Mouse (Mus musculus) liver, embryonic 15.5 days (tissue): ENCODE measurements around the gene Zfp287. TPM values are rescaled to one million over a fixed set of nuclear protein-coding genes. Genes with fewer than 3 reads are reported as not detected.

ENCODE experiments used
- ATAC-seq: fragments of 200-750 bp; cut with Nextera tagmentation; 2 replicates; pipeline ENCODE4 v1.8.0; 2017; ENCODE audit warnings: moderate number of reproducible peaks, mild to moderate bottlenecking, moderate library complexity; ENCODE audit not compliant: insufficient read depth
- H3K27ac ChIP-seq: fragments of 300-500 bp; sonication (generic); replicated peaks from 2 replicates; pipeline ENCODE4 v1.5.1; 2015; ENCODE audit warnings: mild to moderate bottlenecking, inconsistent platforms
- H3K27me3 ChIP-seq: fragments of 300-500 bp; sonication (generic); 2 replicates; pipeline ENCODE4 v1.6.1; 2015; ENCODE audit warnings: mild to moderate bottlenecking, inconsistent platforms
- H3K36me3 ChIP-seq: fragments of 300-500 bp; sonication (generic); replicated peaks from 2 replicates; pipeline ENCODE4 v1.6.1; 2015; ENCODE audit warnings: moderate library complexity, mild to moderate bottlenecking, inconsistent platforms
- H3K4me1 ChIP-seq: fragments of 300-500 bp; sonication (generic); replicated peaks from 2 replicates; pipeline ENCODE4 v1.6.1; 2015; ENCODE audit warnings: inconsistent platforms
- H3K4me2 ChIP-seq: fragments of 300-500 bp; sonication (generic); 2 replicates; pipeline ENCODE4 v1.6.1; 2015; ENCODE audit warnings: moderate library complexity, mild to moderate bottlenecking, inconsistent platforms
- H3K4me3 ChIP-seq: fragments of 300-500 bp; sonication (generic); replicated peaks from 2 replicates; pipeline ENCODE4 v1.5.1; 2015; ENCODE audit warnings: mild to moderate bottlenecking, inconsistent platforms
- H3K9ac ChIP-seq: fragments of 300-500 bp; sonication (generic); 2 replicates; pipeline ENCODE4 v1.6.1; 2015; ENCODE audit warnings: moderate library complexity, mild to moderate bottlenecking, inconsistent platforms
- H3K9me3 ChIP-seq: fragments of 300-500 bp; sonication (generic); replicated peaks from 2 replicates; pipeline ENCODE4 v1.6.1; 2016; ENCODE audit warnings: inconsistent platforms
- WGBS: fragments of 180-500 bp; shearing (Covaris S2); methylation state at CpG from one replicate; pipeline ENCODE4 v1.1.7; 2015; ENCODE audit warnings: mixed read lengths; ENCODE audit not compliant: insufficient replicate concordance; 5-methylcytosine and 5-hydroxymethylcytosine counted together
- polyA plus RNA-seq: library from polyadenylated mRNA; unstranded; fragments of >200 nt; fragmentation: Nextera tagmentation; extraction: Ambion mirVana; gene quantifications from 2 replicates; pipeline ENCODE4 v1.2.1, GENCODE M21; 2015

The Zfp287 gene
- polyA plus RNA-seq, 1 experiment from 2014 or later: 0.50 TPM

GRCm38 (mm10) chr11:62747227-62747626, 15.5 kb upstream of the Zfp287 start:
- H3K4me2 ChIP-seq: no peak overlapping the region
- no peaks in the 10 kb centered on the region for H3K36me3 ChIP-seq
- no peak overlapping the region for H3K9ac ChIP-seq
- no peak overlapping the region for H3K27ac ChIP-seq
- WGBS: 58% methylated on average over 9 of the region's 9 CpGs
- no peak overlapping the region for H3K4me3 ChIP-seq
- peaks cover 50% of the 10 kb centered on the region for H3K27me3 ChIP-seq
- no peaks in the 10 kb centered on the region for H3K9me3 ChIP-seq
- ATAC-seq: no peak
- 0 out of 2 replicates have a peak, but pooled peaks cover 3% of the 10 kb centered on the region for H3K4me1 ChIP-seq

DNA sequence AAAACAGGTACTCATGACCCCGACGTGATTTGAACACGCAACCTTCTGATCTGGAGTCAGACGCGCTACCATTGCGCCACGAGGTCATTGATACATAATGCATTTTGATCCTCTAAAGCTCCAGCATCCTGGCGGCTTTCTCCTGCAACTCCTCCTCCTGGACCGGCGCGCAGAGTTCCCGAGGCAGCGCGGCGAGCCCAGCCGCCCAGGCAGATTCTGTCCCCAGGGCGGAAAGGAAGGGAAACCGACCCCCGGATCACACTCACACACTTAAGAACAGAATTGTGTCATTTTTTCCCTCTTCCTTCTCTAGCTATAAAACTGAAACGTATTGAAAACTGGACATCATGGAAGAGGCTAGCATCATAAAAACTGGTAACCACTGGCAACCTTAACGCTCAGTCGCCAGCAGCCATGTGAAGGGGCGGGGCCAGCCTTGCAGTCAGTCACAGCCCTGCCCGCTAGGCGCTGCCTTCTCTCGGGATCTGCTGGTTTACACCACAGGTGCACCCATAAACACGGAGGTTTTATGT, 14.4 kb upstream of the Zfp287 start:
- Histone ChIP-seq H3K4me2 (peak overlapping the region; percentile 32), H3K27ac (no peak overlapping the region), H3K27me3 (peaks cover 47% of the 10 kb centered on the region), H3K9me3 (no peaks in the 10 kb centered on the region), H3K4me3 (peak overlapping the region; percentile 15; the same call in 1 of the 2 replicates), H3K9ac (no peak overlapping the region), H3K4me1 (0 out of 2 replicates have a peak, but pooled peaks cover 3% of the 10 kb centered on the region), H3K36me3 (no peaks in the 10 kb centered on the region)
- no peak for ATAC-seq
- WGBS: 4% methylated on average over 27 of the region's 27 CpGs

GRCm38 (mm10) chr11:62744103-62744502, 12.4 kb upstream of the Zfp287 start:
- Histone ChIP-seq H3K36me3 (no peaks in the 10 kb centered on the region), H3K27me3 (peaks cover 39% of the 10 kb centered on the region), H3K9ac (no peak overlapping the region), H3K4me2 (no peak overlapping the region), H3K9me3 (no peaks in the 10 kb centered on the region), H3K4me3 (no peak overlapping the region), H3K27ac (no peak overlapping the region), H3K4me1 (0 out of 2 replicates have a peak, but pooled peaks cover 3% of the 10 kb centered on the region)
- no peak for ATAC-seq
- 38% methylated on average over 5 of the region's 5 CpGs for WGBS

- Histone ChIP-seq H3K4me1 (0 out of 2 replicates have a peak, but pooled peaks cover 3% of the 10 kb centered on the region), H3K4me2 (no peak overlapping the region), H3K4me3 (no peak overlapping the region), H3K27me3 (peaks cover 26% of the 10 kb centered on the region), H3K9ac (no peak overlapping the region), H3K36me3 (no peaks in the 10 kb centered on the region), H3K9me3 (no peaks in the 10 kb centered on the region), H3K27ac (no peak overlapping the region)
- no peak for ATAC-seq
- 65% methylated on average over 10 of the region's 10 CpGs for WGBS
These were observed 10.7 kb upstream of the Zfp287 start for GRCm38 (mm10) chr11:62742261-62742957.

DNA sequence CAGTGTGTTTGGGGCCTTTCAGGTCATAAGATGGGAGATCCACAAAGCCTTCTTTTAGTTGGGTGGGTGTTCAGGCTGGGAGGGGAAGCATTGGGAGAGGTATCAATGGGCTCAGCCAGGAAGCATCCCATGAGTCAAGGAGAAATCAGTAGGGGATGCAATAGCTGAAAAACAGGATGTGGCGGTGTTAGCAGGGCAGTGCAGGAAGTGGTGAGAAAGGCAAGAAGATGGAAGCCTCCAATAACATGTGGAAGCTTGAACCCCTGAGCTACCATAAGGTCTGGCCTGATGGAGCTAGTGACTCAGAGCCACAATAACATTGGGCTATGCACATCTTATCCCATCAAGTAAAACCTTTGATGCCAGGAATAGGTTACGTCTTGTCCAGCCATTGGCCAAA, 9.5 kb upstream of the Zfp287 start:
- Histone ChIP-seq H3K4me1 (0 out of 2 replicates have a peak, but pooled peaks cover under 1% of the 10 kb centered on the region), H3K9ac (no peak overlapping the region), H3K27ac (no peak overlapping the region), H3K9me3 (no peaks in the 10 kb centered on the region), H3K4me2 (no peak overlapping the region), H3K27me3 (peaks cover 16% of the 10 kb centered on the region), H3K36me3 (no peaks in the 10 kb centered on the region), H3K4me3 (no peak overlapping the region)
- ATAC-seq: no peak
- 61% methylated on average over 2 of the region's 2 CpGs for WGBS

DNA sequence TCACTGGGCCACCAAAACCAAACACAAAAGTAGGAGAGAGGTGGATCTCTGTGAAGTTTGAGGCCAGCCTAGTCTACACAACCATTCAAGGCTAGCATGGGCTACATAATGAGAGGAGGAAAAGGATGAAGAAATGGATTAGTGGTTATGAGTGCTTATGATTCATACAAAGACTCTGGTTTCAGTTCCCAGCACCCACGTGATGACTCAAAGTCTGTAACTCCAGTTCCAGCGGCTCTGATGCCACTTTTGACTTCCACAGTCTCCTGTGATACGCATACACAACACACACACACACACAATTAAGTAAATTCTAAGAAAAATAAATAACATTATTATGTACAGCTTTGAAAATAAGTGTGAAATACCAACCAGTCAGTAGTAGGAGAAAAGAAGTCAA, 960 bp upstream of the Zfp287 start:
- WGBS: 41% methylated on average over 3 of the region's 3 CpGs
- Histone ChIP-seq H3K9me3 (no peaks in the 10 kb centered on the region), H3K4me2 (no peak overlapping the region), H3K36me3 (no peaks in the 10 kb centered on the region), H3K9ac (no peak overlapping the region), H3K27ac (no peak overlapping the region), H3K4me1 (peaks cover 8% of the 10 kb centered on the region; the same call in 1 of the 2 replicates), H3K4me3 (no peak overlapping the region), H3K27me3 (peaks cover 40% of the 10 kb centered on the region)
- no peak for ATAC-seq

- Histone ChIP-seq H3K9me3 (no peaks in the 10 kb centered on the region), H3K36me3 (no peaks in the 10 kb centered on the region), H3K27me3 (peaks cover 40% of the 10 kb centered on the region), H3K4me1 (peaks cover 8% of the 10 kb centered on the region; the same call in 1 of the 2 replicates), H3K27ac (no peak overlapping the region), H3K9ac (no peak overlapping the region), H3K4me3 (peak overlapping the region; percentile 53), H3K4me2 (peak overlapping the region; percentile 70)
- ATAC-seq: no peak
- WGBS: 17% methylated on average over 5 of the region's 5 CpGs
These were observed 300 bp upstream of the Zfp287 start for GRCm38 (mm10) chr11:62732022-62732387.

DNA sequence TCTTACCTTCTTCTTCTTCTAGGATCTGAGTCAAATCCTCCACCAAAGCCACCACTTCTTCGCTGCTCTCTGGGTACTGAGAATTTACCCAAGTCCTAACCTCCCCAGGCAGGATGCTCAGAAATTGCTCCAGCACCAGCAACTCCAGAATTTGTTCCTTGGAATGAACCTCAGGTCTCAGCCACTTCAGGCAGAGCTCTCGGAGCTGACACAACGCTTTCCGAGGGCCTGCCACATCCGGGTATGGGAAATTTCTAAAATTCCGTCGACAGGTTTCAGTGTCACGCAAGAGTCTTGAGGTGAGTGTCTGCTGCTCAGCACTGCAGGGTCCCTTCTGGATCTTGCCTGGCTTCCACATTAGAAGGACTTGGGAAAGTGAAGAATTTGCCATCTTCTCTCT, 3.4 kb downstream of the Zfp287 start:
- Histone ChIP-seq H3K4me1 (peaks cover 8% of the 10 kb centered on the region; the same call in 1 of the 2 replicates), H3K27ac (no peak overlapping the region), H3K4me3 (no peak overlapping the region), H3K4me2 (no peak overlapping the region), H3K36me3 (no peaks in the 10 kb centered on the region), H3K27me3 (peaks cover 36% of the 10 kb centered on the region), H3K9me3 (no peaks in the 10 kb centered on the region), H3K9ac (no peak overlapping the region)
- 75% methylated on average over 8 of the region's 8 CpGs for WGBS
- ATAC-seq: no peak

GRCm38 (mm10) chr11:62710657-62711056, 21.0 kb downstream of the Zfp287 start:
- no peaks in the 10 kb centered on the region for H3K27me3 ChIP-seq
- no peaks in the 10 kb centered on the region for H3K4me1 ChIP-seq
- no peak overlapping the region for H3K27ac ChIP-seq
- no peak overlapping the region for H3K4me3 ChIP-seq
- no peak overlapping the region for H3K9ac ChIP-seq
- no peak overlapping the region for H3K4me2 ChIP-seq
- no peak for ATAC-seq
- no peaks in the 10 kb centered on the region for H3K9me3 ChIP-seq
- H3K36me3 ChIP-seq: no peaks in the 10 kb centered on the region
- 59% methylated on average over 5 of the region's 5 CpGs for WGBS

DNA sequence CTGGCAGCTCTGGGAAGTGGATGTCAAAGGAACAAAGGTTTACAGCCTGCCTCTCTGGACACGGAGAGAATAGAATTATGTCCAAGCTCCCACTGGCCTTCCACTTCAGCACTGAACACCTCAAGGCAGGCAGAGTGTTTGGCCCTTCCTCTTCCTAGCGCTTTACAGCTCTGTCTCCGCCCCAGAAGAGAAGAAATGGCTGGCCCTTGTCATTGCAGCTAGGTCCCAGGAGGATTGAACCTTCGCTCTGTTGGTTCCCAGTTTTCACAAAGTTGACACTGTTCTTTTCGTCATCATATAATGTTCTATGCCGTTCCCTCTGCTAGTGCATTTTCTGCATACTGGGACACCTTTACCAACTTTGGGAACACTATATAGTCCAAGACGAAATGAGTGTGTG, 23.5 kb downstream of the Zfp287 start:
- Histone ChIP-seq H3K4me1 (no peaks in the 10 kb centered on the region), H3K27me3 (no peaks in the 10 kb centered on the region), H3K9me3 (no peaks in the 10 kb centered on the region), H3K9ac (no peak overlapping the region), H3K4me2 (no peak overlapping the region), H3K4me3 (no peak overlapping the region), H3K36me3 (no peaks in the 10 kb centered on the region), H3K27ac (no peak overlapping the region)
- ATAC-seq: no peak
- 58% methylated on average over 7 of the region's 7 CpGs for whole genome bisulfite sequencing

DNA sequence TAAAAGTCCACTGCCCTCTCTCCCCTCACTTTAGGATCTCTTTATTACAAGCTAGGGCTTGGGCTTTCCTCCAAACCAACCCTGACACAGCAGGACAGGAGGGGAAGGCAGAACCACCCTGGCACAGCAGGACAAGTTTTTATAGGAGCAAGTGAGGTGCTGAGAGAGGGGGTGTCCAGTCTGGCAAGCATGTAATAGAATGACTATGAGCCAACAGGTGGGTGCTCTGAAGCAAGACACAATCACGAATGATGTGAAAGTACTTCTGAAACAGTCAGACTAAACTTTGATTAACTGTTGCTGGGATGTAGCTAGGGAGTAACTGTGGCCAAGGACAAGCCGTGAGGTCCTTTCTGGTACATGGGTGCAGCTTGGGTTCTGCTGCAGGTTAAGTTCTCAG, 25.6 kb downstream of the Zfp287 start:
- H3K9ac ChIP-seq: no peak overlapping the region
- no peaks in the 10 kb centered on the region for H3K27me3 ChIP-seq
- H3K4me1 ChIP-seq: no peaks in the 10 kb centered on the region
- H3K36me3 ChIP-seq: no peaks in the 10 kb centered on the region
- no peak overlapping the region for H3K4me2 ChIP-seq
- WGBS: 61% methylated on average over 2 of the region's 2 CpGs
- no peaks in the 10 kb centered on the region for H3K9me3 ChIP-seq
- no peak overlapping the region for H3K27ac ChIP-seq
- no peak for ATAC-seq
- no peak overlapping the region for H3K4me3 ChIP-seq
